Mouse (Mus musculus) testis, adult 2 months (tissue): ENCODE data around the gene Tbxas1.

ENCODE experiments used
- CTCF ChIP-seq: fragments of 200-500 bp; IDR thresholded peaks from 2 replicates; pipeline ENCODE4 v1.5.1; 2012; ENCODE audit warnings: low read depth, mild to moderate bottlenecking, inconsistent platforms, low read length, moderate library complexity; ENCODE audit not compliant: control insufficient read depth, insufficient read depth, insufficient replicate concordance
- POLR2A ChIP-seq: fragments of 200-500 bp; IDR thresholded peaks from 2 replicates; pipeline ENCODE4 v1.6.1; 2012; ENCODE audit warnings: low read depth, mild to moderate bottlenecking, inconsistent platforms, low read length, moderate library complexity; ENCODE audit not compliant: control insufficient read depth

DNA sequence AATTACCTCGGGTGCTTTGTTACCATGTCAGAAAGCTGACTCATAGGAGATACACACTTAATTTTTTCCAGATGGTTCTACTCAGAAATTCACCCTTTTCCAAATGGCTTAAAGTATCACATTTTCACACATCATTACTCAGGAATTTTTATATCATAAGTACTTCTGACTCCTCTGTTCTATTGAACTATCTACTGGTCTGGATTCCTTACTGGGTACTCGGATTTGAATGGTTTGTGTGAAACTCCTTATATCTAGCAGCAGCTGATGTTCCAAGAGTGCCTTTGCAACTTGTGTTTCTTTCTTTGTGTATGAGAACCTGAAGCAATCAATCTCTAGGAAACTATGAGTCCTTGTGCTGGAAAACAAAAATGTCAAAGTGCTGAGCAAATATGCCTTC lies 81.4 kb downstream of the Tbxas1 start:
- TF ChIP-seq CTCF = no peak
- no peak for TF ChIP-seq POLR2A
